Mouse (Mus musculus): ENCODE results near the gene Tmem190.

Gene Tmem190

GRCm38 (mm10) chr7:4782759-4783158 is at the start of gene Tmem190, which contains the start of gene Il11:
TSS of gene Tmem190 (plus strand) at chr7:4782937.
TSS of gene Il11 (minus strand) at chr7:4782859.
- no peak for DNase-seq (ENCODE audit: low read depth)

GRCm38 (mm10) chr7:4732968-4733392 is 49.8 kb upstream of the Tmem190 start:
- DNase-seq (ENCODE audit: low read depth): no peak

GRCm38 (mm10) chr7:4739041-4739543 is 43.6 kb upstream of the Tmem190 start:
- DNase-seq (ENCODE audit: low read depth): no peak

- DNase-seq (ENCODE audit: low read depth): peak; percentile 99
These were observed 43.0 kb upstream of the Tmem190 start, which contains the start of gene Kmt5c for GRCm38 (mm10) chr7:4739544-4740275. TSS of gene Kmt5c (plus strand) at chr7:4740115.

- no peak for DNase-seq (ENCODE audit: low read depth)
These were observed 42.4 kb upstream of the Tmem190 start for GRCm38 (mm10) chr7:4740309-4740727.

GRCm38 (mm10) chr7:4741151-4741550 is 41.6 kb upstream of the Tmem190 start:
- DNase-seq (ENCODE audit: low read depth): no peak

- no peak for DNase-seq (ENCODE audit: low read depth)
These were observed 40.9 kb upstream of the Tmem190 start for GRCm38 (mm10) chr7:4741672-4742481.

GRCm38 (mm10) chr7:4742482-4742819 is 40.3 kb upstream of the Tmem190 start:
- DNase-seq (ENCODE audit: low read depth): no peak

- DNase-seq (ENCODE audit: low read depth): no peak
These were observed 39.4 kb upstream of the Tmem190 start for GRCm38 (mm10) chr7:4743354-4743753.

- DNase-seq (ENCODE audit: low read depth): no peak
These were observed 37.9 kb upstream of the Tmem190 start for GRCm38 (mm10) chr7:4744886-4745285.

GRCm38 (mm10) chr7:4746326-4746980 is 36.3 kb upstream of the Tmem190 start:
- DNase-seq (ENCODE audit: low read depth): no peak

GRCm38 (mm10) chr7:4747156-4747899 is 35.4 kb upstream of the Tmem190 start:
- DNase-seq (ENCODE audit: low read depth): no peak

- DNase-seq (ENCODE audit: low read depth): no peak
These were observed 34.4 kb upstream of the Tmem190 start for GRCm38 (mm10) chr7:4748321-4748720.

GRCm38 (mm10) chr7:4749169-4749568 is 33.6 kb upstream of the Tmem190 start:
- no peak for DNase-seq (ENCODE audit: low read depth)

GRCm38 (mm10) chr7:4751971-4752820 is 30.5 kb upstream of the Tmem190 start:
- no peak for DNase-seq (ENCODE audit: low read depth)

- DNase-seq (ENCODE audit: low read depth): peak; percentile 86
These were observed 29.7 kb upstream of the Tmem190 start, which contains the start of gene Cox6b2 for GRCm38 (mm10) chr7:4752821-4753570. TSS of gene Cox6b2 (minus strand) at chr7:4753094.

- no peak for DNase-seq (ENCODE audit: low read depth)
These were observed 23.1 kb upstream of the Tmem190 start for GRCm38 (mm10) chr7:4759670-4760069.

GRCm38 (mm10) chr7:4764946-4765710 is 17.6 kb upstream of the Tmem190 start:
- no peak for DNase-seq (ENCODE audit: low read depth)

GRCm38 (mm10) chr7:4771202-4771601 is 11.5 kb upstream of the Tmem190 start, which contains the start of gene Fam71e2:
TSS of gene Fam71e2 (minus strand) at chr7:4771302.
- no peak for DNase-seq (ENCODE audit: low read depth)

All from c-Kit-positive CD71-negative TER-119-negative erythroid progenitor cells, embryonic 14.5 days (primary cell).